Mouse (Mus musculus) midbrain, embryonic 16.5 days (tissue): ENCODE results near the gene Dlx6. TPM values are rescaled to one million over a fixed set of nuclear protein-coding genes. Genes with fewer than 3 reads are reported as not detected.
A peak's percentile ranks its signal among the peaks of the same experiment; 100 is the strongest.

Experiments used
- ATAC-seq: fragments of 200-750 bp; cut with Nextera tagmentation; 2 replicates; pipeline ENCODE4 v1.8.0; 2017; ENCODE audit warnings: moderate TSS enrichment
- H3K27ac ChIP-seq: fragments of 300-500 bp; sonication (generic); 2 replicates; pipeline ENCODE4 v1.5.1; 2014; ENCODE audit warnings: mild to moderate bottlenecking, low read length, mixed read lengths
- H3K27me3 ChIP-seq: fragments of 300-500 bp; sonication (generic); 2 replicates; pipeline ENCODE4 v1.6.1; 2014; ENCODE audit warnings: low read depth, low read length, mixed read lengths; ENCODE audit not compliant: control insufficient read depth, insufficient read depth
- H3K36me3 ChIP-seq: fragments of 300-500 bp; sonication (generic); 2 replicates; pipeline ENCODE4 v1.6.1; 2014; ENCODE audit warnings: mild to moderate bottlenecking, low read length, moderate library complexity, mixed read lengths; ENCODE audit not compliant: control insufficient read depth, insufficient read depth
- H3K4me1 ChIP-seq: fragments of 300-500 bp; sonication (generic); 2 replicates; pipeline ENCODE4 v1.6.1; 2014; ENCODE audit warnings: mild to moderate bottlenecking, low read length, mixed read lengths; ENCODE audit not compliant: control insufficient read depth, insufficient read depth
- H3K4me2 ChIP-seq: fragments of 300-500 bp; sonication (generic); 2 replicates; pipeline ENCODE4 v1.6.1; 2014; ENCODE audit warnings: mild to moderate bottlenecking, low read length, mixed read lengths
- H3K4me3 ChIP-seq: fragments of 300-500 bp; sonication (generic); 2 replicates; pipeline ENCODE4 v1.5.1; 2014; ENCODE audit warnings: low read depth, mild to moderate bottlenecking, low read length, moderate library complexity, mixed read lengths
- H3K9ac ChIP-seq: fragments of 300-500 bp; sonication (generic); 2 replicates; pipeline ENCODE4 v1.6.1; 2014; ENCODE audit warnings: low read depth, low read length, mixed read lengths
- H3K9me3 ChIP-seq: fragments of 300-500 bp; sonication (generic); replicated peaks from 2 replicates; pipeline ENCODE4 v1.6.1; 2014; ENCODE audit warnings: mild to moderate bottlenecking, low read length, mixed read lengths; ENCODE audit not compliant: control insufficient read depth, poor library complexity, severe bottlenecking
- WGBS: fragments of 180-500 bp; shearing (Covaris S2); extraction: QIAGEN DNeasy Blood & Tissue Kit; methylation state at CpG from one replicate; pipeline ENCODE4 v1.1.7; 2014; 5-methylcytosine and 5-hydroxymethylcytosine counted together
- polyA plus RNA-seq: library from polyadenylated mRNA; unstranded; fragments of >200 nt; fragmentation: Nextera tagmentation; extraction: Ambion mirVana; gene quantifications from 2 replicates; pipeline ENCODE4 v1.2.1, GENCODE M21; 2015

Dlx6 gene
- polyA plus RNA-seq, 1 experiment from 2014 or later, result 1.3 TPM

- Histone ChIP-seq H3K27me3 (peaks cover 45% of the 10 kb centered on the region), H3K4me2 (0 out of 2 replicates have a peak overlapping the region, but pooled peaks have one; percentile 10), H3K9me3 (no peaks in the 10 kb centered on the region), H3K27ac (peak overlapping the region; percentile 60; the same call in 1 of the 2 replicates), H3K4me3 (no peak overlapping the region), H3K4me1 (no peaks in the 10 kb centered on the region), H3K36me3 (no peaks in the 10 kb centered on the region), H3K9ac (no peak overlapping the region)
- ATAC-seq, result no peak
- under 1% methylated on average over 19 of the region's 19 CpGs for WGBS
Observed at GRCm38 (mm10) chr6:6873476-6874072, 10.4 kb downstream of the Dlx6 start.

GRCm38 (mm10) chr6:6874073-6874771 lies 11.1 kb downstream of the Dlx6 start:
- H3K27ac ChIP-seq, result peak overlapping the region; percentile 60

GRCm38 (mm10) chr6:6875136-6875535 lies 12.0 kb downstream of the Dlx6 start:
- H3K4me1 ChIP-seq, result no peaks in the 10 kb centered on the region
- H3K36me3 ChIP-seq, result no peaks in the 10 kb centered on the region
- no peak overlapping the region for H3K9ac ChIP-seq
- WGBS, result 0% methylated on average over 11 of the region's 11 CpGs
- H3K27me3 ChIP-seq, result peaks cover 43% of the 10 kb centered on the region
- H3K4me2 ChIP-seq, result peak overlapping the region; percentile 15; the same call in 1 of the 2 replicates
- H3K9me3 ChIP-seq, result no peaks in the 10 kb centered on the region
- no peak for ATAC-seq
- H3K27ac ChIP-seq, result peak overlapping the region; percentile 6
- no peak overlapping the region for H3K4me3 ChIP-seq

More at GRCm38 (mm10) chr6:6874073-6874771, 11.1 kb downstream of the Dlx6 start:
- Histone ChIP-seq H3K4me2 (0 out of 2 replicates have a peak overlapping the region, but pooled peaks have one; percentile 10), H3K9me3 (no peaks in the 10 kb centered on the region), H3K4me3 (peak overlapping the region; percentile 5; the same call in 1 of the 2 replicates), H3K27me3 (peaks cover 47% of the 10 kb centered on the region), H3K36me3 (no peaks in the 10 kb centered on the region), H3K9ac (no peak overlapping the region), H3K4me1 (no peaks in the 10 kb centered on the region)
- 0 out of 2 replicates have a peak, but pooled peaks have one; percentile 27 for ATAC-seq
- WGBS, result under 1% methylated on average over 25 of the region's 25 CpGs

- H3K4me1 ChIP-seq, result peaks cover 1% of the 10 kb centered on the region; the same call in 1 of the 2 replicates
- no peak overlapping the region for H3K9ac ChIP-seq
- no peaks in the 10 kb centered on the region for H3K36me3 ChIP-seq
- no peak for ATAC-seq
- peak overlapping the region; percentile 6; the same call in 1 of the 2 replicates for H3K27ac ChIP-seq
- H3K27me3 ChIP-seq, result peaks cover 39% of the 10 kb centered on the region
- H3K4me3 ChIP-seq, result no peak overlapping the region
- H3K4me2 ChIP-seq, result peak overlapping the region; percentile 21
- 1% methylated on average over 9 of the region's 9 CpGs for WGBS
- no peaks in the 10 kb centered on the region for H3K9me3 ChIP-seq
Observed at GRCm38 (mm10) chr6:6875676-6876075, 12.5 kb downstream of the Dlx6 start.

- 2% methylated on average over 2 of the region's 2 CpGs for WGBS
- no peak overlapping the region for H3K9ac ChIP-seq
- H3K36me3 ChIP-seq, result no peaks in the 10 kb centered on the region
- peak overlapping the region; percentile 21; the same call in 1 of the 2 replicates for H3K4me2 ChIP-seq
- H3K27ac ChIP-seq, result no peak overlapping the region
- no peaks in the 10 kb centered on the region for H3K9me3 ChIP-seq
- H3K4me3 ChIP-seq, result no peak overlapping the region
- H3K4me1 ChIP-seq, result peaks cover 7% of the 10 kb centered on the region
- peaks cover 42% of the 10 kb centered on the region for H3K27me3 ChIP-seq
- ATAC-seq, result no peak
Observed at GRCm38 (mm10) chr6:6876231-6876630, 13.1 kb downstream of the Dlx6 start.

- Histone ChIP-seq H3K9me3 (no peaks in the 10 kb centered on the region), H3K9ac (no peak overlapping the region), H3K36me3 (no peaks in the 10 kb centered on the region), H3K4me3 (no peak overlapping the region), H3K4me1 (peaks cover 12% of the 10 kb centered on the region), H3K4me2 (no peak overlapping the region; the same call in 1 of the 2 replicates), H3K27me3 (peaks cover 45% of the 10 kb centered on the region), H3K27ac (no peak overlapping the region)
- WGBS, result 3% methylated on average over 7 of the region's 7 CpGs
- no peak for ATAC-seq
Observed at GRCm38 (mm10) chr6:6876731-6877130, 13.6 kb downstream of the Dlx6 start.

- Histone ChIP-seq H3K9me3 (no peaks in the 10 kb centered on the region), H3K9ac (no peak overlapping the region), H3K4me3 (no peak overlapping the region), H3K27ac (no peak overlapping the region), H3K36me3 (no peaks in the 10 kb centered on the region), H3K27me3 (peaks cover 39% of the 10 kb centered on the region), H3K4me2 (0 out of 2 replicates have a peak overlapping the region, but pooled peaks have one; percentile 4), H3K4me1 (peaks cover 13% of the 10 kb centered on the region)
- ATAC-seq, result no peak
- 8% methylated on average over 5 of the region's 5 CpGs for WGBS
Observed at GRCm38 (mm10) chr6:6877346-6877910, 14.3 kb downstream of the Dlx6 start.

- Histone ChIP-seq H3K9ac (no peak overlapping the region), H3K27me3 (peaks cover 38% of the 10 kb centered on the region)
Observed at GRCm38 (mm10) chr6:6877981-6878840, 15.1 kb downstream of the Dlx6 start.

More at GRCm38 (mm10) chr6:6877981-6878840, 15.1 kb downstream of the Dlx6 start:
- Histone ChIP-seq H3K4me3 (peak overlapping the region; percentile 46), H3K36me3 (no peaks in the 10 kb centered on the region), H3K9me3 (no peaks in the 10 kb centered on the region), H3K4me1 (peaks cover 13% of the 10 kb centered on the region), H3K4me2 (peak overlapping the region; percentile 8), H3K27ac (0 out of 2 replicates have a peak overlapping the region, but pooled peaks have one; percentile 26)
- ATAC-seq, result no peak
- 1% methylated on average over 34 of the region's 34 CpGs for WGBS
